Mouse (Mus musculus) CH12.LX (cell line): ENCODE data around the gene Synpo2l. TPM values are rescaled to one million over a fixed set of nuclear protein-coding genes. Genes with fewer than 3 reads are reported as not detected.

Experiments used
- DNase-seq: peaks from one replicate; pipeline ENCODE4 v3.0.0-alpha.2; 2013; ENCODE audit errors: extremely low read depth
- H3K27ac ChIP-seq: 2 replicates; pipeline ENCODE4 v1.5.1; 2012; ENCODE audit warnings: low read depth, mild to moderate bottlenecking, control low read depth, moderate library complexity; ENCODE audit not compliant: insufficient read depth
- H3K27me3 ChIP-seq: replicated peaks from 2 replicates; pipeline ENCODE3; 2012; ENCODE audit warnings: inconsistent platforms
- H3K36me3 ChIP-seq, 2 experiments: replicated peaks in 1 of 2; 2 replicates each; pipeline versions ENCODE3 to v1.6.1; 2012; ENCODE audit warnings: inconsistent platforms in 1 of 2, low read length in 1 of 2, mild to moderate bottlenecking in 1 of 2, mixed read lengths in 1 of 2, moderate library complexity in 1 of 2; ENCODE audit not compliant: control insufficient read depth in 1 of 2, insufficient read depth in 1 of 2
- H3K4me1 ChIP-seq, 2 experiments: 2 replicates each; pipeline ENCODE4 v1.6.1; 2012; ENCODE audit warnings: inconsistent platforms in 1 of 2, moderate library complexity in 1 of 2; ENCODE audit not compliant: insufficient read depth in 2 of 2, control insufficient read depth in 1 of 2
- H3K4me2 ChIP-seq: 2 replicates; pipeline ENCODE4 v1.6.1; 2012; ENCODE audit warnings: low read depth, mild to moderate bottlenecking, control low read depth; ENCODE audit not compliant: poor library complexity, insufficient read depth, severe bottlenecking
- H3K4me3 ChIP-seq, 3 experiments: fragments of 150-350 bp in 1 of 3; sonication (generic) in 1 of 3; replicated peaks in 1 of 3; 2 replicates each; pipeline versions ENCODE3 to v1.5.1; 2011 to 2012; ENCODE audit warnings: low read depth in 2 of 3, low read length in 2 of 3, mild to moderate bottlenecking in 2 of 3, moderate library complexity in 2 of 3, control low read depth in 1 of 3, improper control_type of control experiment in 1 of 3, inconsistent platforms in 1 of 3, mixed read lengths in 1 of 3; ENCODE audit not compliant: poor library complexity in 1 of 3
- H3K79me2 ChIP-seq: replicated peaks from 2 replicates; pipeline ENCODE4 v1.6.1; 2012; ENCODE audit warnings: mild to moderate bottlenecking, moderate library complexity; ENCODE audit not compliant: control insufficient read depth, poor library complexity, insufficient read depth, severe bottlenecking; ENCODE audit errors: extremely low read depth
- H3K9ac ChIP-seq: 2 replicates; pipeline ENCODE4 v1.6.1; 2012; ENCODE audit warnings: low read depth, mild to moderate bottlenecking, control low read depth, moderate library complexity; ENCODE audit not compliant: insufficient read depth
- H3K9me3 ChIP-seq: replicated peaks from 2 replicates; pipeline ENCODE3; 2012; ENCODE audit warnings: low read length, inconsistent platforms, mixed read lengths
- BHLHE40 ChIP-seq: IDR thresholded peaks from 2 replicates; pipeline ENCODE4 v1.6.1; 2011; ENCODE audit warnings: mild to moderate bottlenecking, low read depth, low read length, improper control_type of control experiment
- CHD2 ChIP-seq: IDR thresholded peaks from 2 replicates; pipeline ENCODE4 v1.6.1; 2011; ENCODE audit warnings: low read length, improper control_type of control experiment
- CTCF ChIP-seq, 2 experiments: IDR thresholded peaks in 1 of 2; conservative IDR thresholded peaks in 1 of 2; 2 replicates each; pipeline ENCODE4 v1.5.1; 2011 to 2012; ENCODE audit warnings: low read depth in 2 of 2, low read length in 2 of 2, improper control_type of control experiment in 1 of 2, inconsistent platforms in 1 of 2, mild to moderate bottlenecking in 1 of 2, moderate library complexity in 1 of 2
- ELF1 ChIP-seq: IDR thresholded peaks from 2 replicates; pipeline ENCODE4 v1.6.1; 2014; ENCODE audit warnings: low read depth, mild to moderate bottlenecking, inconsistent platforms, low read length, improper control_type of control experiment
- HCFC1 ChIP-seq: IDR thresholded peaks from 2 replicates; pipeline ENCODE4 v1.6.1; 2012; ENCODE audit warnings: low read depth, mild to moderate bottlenecking, inconsistent platforms, low read length, improper control_type of control experiment
- IRF4 ChIP-seq: IDR thresholded peaks from 2 replicates; pipeline ENCODE4 v1.6.1; 2014; ENCODE audit warnings: low read depth, mild to moderate bottlenecking, inconsistent platforms, low read length, improper control_type of control experiment
- JUND ChIP-seq: conservative IDR thresholded peaks from 2 replicates; pipeline ENCODE4 v1.6.1; 2011; ENCODE audit warnings: low read depth, low read length, improper control_type of control experiment
- KAT2A ChIP-seq: IDR thresholded peaks from 2 replicates; pipeline ENCODE4 v1.6.1; 2012; ENCODE audit warnings: low read length, improper control_type of control experiment, inconsistent platforms; ENCODE audit not compliant: insufficient replicate concordance
- MAFK ChIP-seq: IDR thresholded peaks from 2 replicates; pipeline ENCODE4 v1.6.1; 2011; ENCODE audit warnings: low read length, improper control_type of control experiment; ENCODE audit not compliant: insufficient replicate concordance
- MAX ChIP-seq: IDR thresholded peaks from 2 replicates; pipeline ENCODE4 v1.6.1; 2011; ENCODE audit warnings: low read length, improper control_type of control experiment
- MEF2A ChIP-seq: IDR thresholded peaks from 2 replicates; pipeline ENCODE4 v1.6.1; 2014; ENCODE audit warnings: low read depth, mild to moderate bottlenecking, inconsistent platforms, low read length, improper control_type of control experiment, borderline replicate concordance
- MXI1 ChIP-seq: IDR thresholded peaks from 2 replicates; pipeline ENCODE4 v1.6.1; 2011; ENCODE audit warnings: mild to moderate bottlenecking, low read depth, low read length, improper control_type of control experiment
- MYC ChIP-seq: IDR thresholded peaks from 2 replicates; pipeline ENCODE4 v1.6.1; 2011; ENCODE audit warnings: low read depth, mild to moderate bottlenecking, improper control_type of control experiment, low read length
- NRF1 ChIP-seq: IDR thresholded peaks from 2 replicates; pipeline ENCODE4 v1.6.1; 2014; ENCODE audit warnings: low read depth, mild to moderate bottlenecking, inconsistent platforms, low read length, improper control_type of control experiment, moderate library complexity
- POLR2A ChIP-seq: IDR thresholded peaks from 2 replicates; pipeline ENCODE4 v1.6.1; 2011; ENCODE audit warnings: low read depth, mild to moderate bottlenecking, improper control_type of control experiment, low read length
- POLR2AphosphoS2 ChIP-seq: IDR thresholded peaks from 2 replicates; pipeline ENCODE4 v1.6.1; 2011; ENCODE audit warnings: low read depth, low read length, improper control_type of control experiment
- RAD21 ChIP-seq: IDR thresholded peaks from 2 replicates; pipeline ENCODE4 v1.6.1; 2011; ENCODE audit warnings: low read depth, mild to moderate bottlenecking, low read length, improper control_type of control experiment, moderate library complexity
- RCOR1 ChIP-seq: conservative IDR thresholded peaks from 2 replicates; pipeline ENCODE4 v1.6.1; 2012; ENCODE audit warnings: low read depth, mild to moderate bottlenecking, inconsistent platforms, low read length, improper control_type of control experiment
- SIN3A ChIP-seq: IDR thresholded peaks from 2 replicates; pipeline ENCODE4 v1.6.1; 2012; ENCODE audit warnings: low read length, improper control_type of control experiment, inconsistent platforms
- SMC3 ChIP-seq: IDR thresholded peaks from 2 replicates; pipeline ENCODE4 v1.6.1; 2011; ENCODE audit warnings: low read depth, low read length, improper control_type of control experiment
- TCF12 ChIP-seq: IDR thresholded peaks from 2 replicates; pipeline ENCODE4 v1.6.1; 2014; ENCODE audit warnings: low read depth, mild to moderate bottlenecking, inconsistent platforms, low read length, improper control_type of control experiment
- UBTF ChIP-seq: IDR thresholded peaks from 2 replicates; pipeline ENCODE4 v1.6.1; 2012; ENCODE audit warnings: low read depth, mild to moderate bottlenecking, inconsistent platforms, low read length, improper control_type of control experiment, moderate library complexity
- ZMIZ1 ChIP-seq: IDR thresholded peaks from 2 replicates; pipeline ENCODE4 v1.6.1; 2012; ENCODE audit warnings: low read depth, mild to moderate bottlenecking, inconsistent platforms, low read length, improper control_type of control experiment
- dilution Hi-C: fragments of 300-500 bp; cut with MboI; formaldehyde crosslinking; loops from 2 replicates; pipeline ENCODE4 v1.14.3; 2020; ENCODE audit warnings: low sequenced_read_pairs; ENCODE audit not compliant: extremely low pct_unique_long_range_greater_than_20kb, extremely low pct_ligation_motif_present
- in situ Hi-C: fragments of 300-500 bp; cut with MboI; formaldehyde crosslinking; loops from 3 replicates; pipeline ENCODE4 v1.14.3; 2019; ENCODE audit warnings: low sequenced_read_pairs, low pct_ligation_motif_present, low pct_unique_long_range_greater_than_20kb, mixed read lengths
- polyA plus RNA-seq: library from polyadenylated mRNA; unstranded; fragments of >175 nt; gene quantifications from 2 replicates; pipeline ENCODE4 v1.2.1, GENCODE M21; 2012; ENCODE audit warnings: low read depth; ENCODE audit not compliant: insufficient read length
- total RNA-seq, 2 experiments: library from RNA; depleted of rRNA; stranded (reverse); fragments of 300-350 nt in 1 of 2; fragments of >200 nt in 1 of 2; gene quantifications; 2 replicates each; pipeline ENCODE4 v1.2.3; 2012 to 2014

Synpo2l gene
- total and polyA plus RNA-seq, 3 experiments: 0.04 to 0.13 TPM; not detected in 1

GRCm38 (mm10) chr14:20694884-20695760, 27.0 kb upstream of the Synpo2l start, which contains the start of gene Fut11:
Gene Fut11, plus strand, starts transcription at chr14:20694968.
- Histone ChIP-seq H3K4me1 (peaks cover 18 to 58% of the 10 kb centered on the region in 2 experiments), H3K4me2 (peak within 1 kb of the TSS; percentile 90), H3K9me3 (no peaks in the 10 kb centered on the region), H3K27ac (peak within 1 kb of the TSS; percentile 87), H3K36me3 (peaks cover 37 to 85% of the 10 kb centered on the region in 2 experiments), H3K79me2 (peaks cover 47% of the 10 kb centered on the region), H3K9ac (peak within 1 kb of the TSS; percentile 79), H3K4me3 (peak within 1 kb of the TSS; percentile 54 to 71 (median 65)), H3K27me3 (no peaks in the 10 kb centered on the region)
- TF ChIP-seq POLR2A (peak; percentile 49; the same call in 1 of the 2 replicates), CTCF (conservative IDR thresholded peaks at IDR 0.05 in 1 of 2, IDR thresholded peaks at IDR 0.05 in 1 of 2; ENCODE audit: low read depth in 2 of 2, low read length in 2 of 2) (no peak), KAT2A (no peak), RCOR1 (no peak), NRF1 (peak; percentile 84), BHLHE40 (peak; percentile 55; the same call in 1 of the 2 replicates), RAD21 (no peak), ZMIZ1 (peak; percentile 88; the same call in 1 of the 2 replicates), MAFK (no peak), MAX (peak; percentile 50; the same call in 1 of the 2 replicates), HCFC1 (peak; percentile 56), MYC (peak; percentile 65; the same call in 1 of the 2 replicates), TCF12 (0 out of 2 replicates have a peak, but pooled peaks have one; percentile 27), MEF2A (no peak), UBTF (peak; percentile 59; the same call in 1 of the 2 replicates), SIN3A (peak; percentile 64), POLR2AphosphoS2 (peak; percentile 27; the same call in 1 of the 2 replicates), SMC3 (no peak), ELF1 (peak; percentile 71), MXI1 (peak; percentile 59), CHD2 (0 out of 2 replicates have a peak, but pooled peaks have one; percentile 37), IRF4 (peak; percentile 34; the same call in 1 of the 2 replicates), JUND (no peak)
- dilution Hi-C loops: no loop called here
- in situ Hi-C loops: no loop called here
- DNase-seq: peak; percentile 67
